Mouse (Mus musculus) liver, postnatal 0 days (tissue): ENCODE results near the gene Srrm1. TPM values are rescaled to one million over a fixed set of nuclear protein-coding genes. Genes with fewer than 3 reads are reported as not detected.

Experiments used
- ATAC-seq: fragments of 200-750 bp; cut with Nextera tagmentation; 2 replicates; pipeline ENCODE4 v1.8.0; 2017; ENCODE audit warnings: mild to moderate bottlenecking, moderate library complexity
- DNase-seq: peaks from one replicate; pipeline ENCODE4 v3.0.0-alpha.2; 2016
- H3K27ac ChIP-seq: fragments of 300-500 bp; sonication (generic); 2 replicates; pipeline ENCODE4 v1.5.1; 2014; ENCODE audit warnings: antibody characterized with exemption, moderate library complexity, mild to moderate bottlenecking, low read depth
- H3K27me3 ChIP-seq: fragments of 300-500 bp; sonication (generic); 2 replicates; pipeline ENCODE4 v1.6.1; 2014; ENCODE audit warnings: low read length, control low read depth, mixed read lengths; ENCODE audit not compliant: insufficient read depth
- H3K36me3 ChIP-seq: fragments of 300-500 bp; sonication (generic); replicated peaks from 2 replicates; pipeline ENCODE4 v1.6.1; 2014; ENCODE audit warnings: mild to moderate bottlenecking, control low read depth, low read length, moderate library complexity, mixed read lengths; ENCODE audit not compliant: insufficient read depth
- H3K4me1 ChIP-seq: fragments of 300-500 bp; sonication (generic); 2 replicates; pipeline ENCODE4 v1.6.1; 2014; ENCODE audit warnings: antibody characterized with exemption, mild to moderate bottlenecking, control low read depth; ENCODE audit not compliant: insufficient read depth
- H3K4me2 ChIP-seq: fragments of 300-500 bp; sonication (generic); 2 replicates; pipeline ENCODE4 v1.6.1; 2014; ENCODE audit warnings: low read depth, mild to moderate bottlenecking, low read length, moderate library complexity, mixed read lengths
- H3K4me3 ChIP-seq: fragments of 300-500 bp; sonication (generic); 2 replicates; pipeline ENCODE4 v1.5.1; 2014; ENCODE audit warnings: low read depth, low read length
- H3K9ac ChIP-seq: fragments of 300-500 bp; sonication (generic); replicated peaks from 2 replicates; pipeline ENCODE4 v1.6.1; 2014; ENCODE audit warnings: mild to moderate bottlenecking, moderate library complexity
- H3K9me3 ChIP-seq: fragments of 300-500 bp; sonication (generic); 2 replicates; pipeline ENCODE4 v1.6.1; 2016; ENCODE audit warnings: mild to moderate bottlenecking, control low read depth, low read length, mixed read lengths
- CTCF ChIP-seq: sonication (generic); IDR thresholded peaks from 2 replicates; pipeline ENCODE4 v1.5.1; 2016; ENCODE audit warnings: antibody characterized with exemption, low read depth
- EP300 ChIP-seq: IDR thresholded peaks from 2 replicates; pipeline ENCODE4 v1.6.1; 2016; ENCODE audit warnings: antibody characterized with exemption, low read depth, mild to moderate bottlenecking
- WGBS: fragments of 180-500 bp; shearing (Covaris S2); extraction: QIAGEN DNeasy Blood & Tissue Kit; methylation state at CpG from one replicate; pipeline ENCODE4 v1.1.7; 2014; ENCODE audit not compliant: insufficient replicate concordance; 5-methylcytosine and 5-hydroxymethylcytosine counted together
- polyA plus RNA-seq: library from polyadenylated mRNA; unstranded; fragments of >200 nt; fragmentation: Nextera tagmentation; extraction: Ambion mirVana; gene quantifications from 2 replicates; pipeline ENCODE4 v1.2.1, GENCODE M21; 2015

Gene Srrm1
- polyA plus RNA-seq, 1 experiment from 2014 or later, result 90.6 TPM

- no peak for DNase-seq
Measured at GRCm38 (mm10) chr4:135377241-135377640, 24.1 kb upstream of the Srrm1 start.

GRCm38 (mm10) chr4:135375444-135375843 is 22.3 kb upstream of the Srrm1 start:
- WGBS, result 58% methylated on average over 3 of the region's 3 CpGs
- H3K4me1 ChIP-seq, result no peaks in the 10 kb centered on the region
- no peak overlapping the region for H3K4me2 ChIP-seq
- DNase-seq, result no peak
- ATAC-seq, result no peak
- peak; percentile 65 for TF ChIP-seq CTCF
- TF ChIP-seq EP300, result no peak
- no peak overlapping the region for H3K27ac ChIP-seq
- H3K27me3 ChIP-seq, result no peaks in the 10 kb centered on the region
- no peak overlapping the region for H3K4me3 ChIP-seq
- 0 out of 2 replicates have a peak, but pooled peaks cover 2% of the 10 kb centered on the region for H3K9me3 ChIP-seq
- H3K36me3 ChIP-seq, result no peaks in the 10 kb centered on the region
- H3K9ac ChIP-seq, result no peak overlapping the region

More at GRCm38 (mm10) chr4:135377241-135377640, 24.1 kb upstream of the Srrm1 start:
- Histone ChIP-seq H3K4me3 (no peak overlapping the region), H3K36me3 (no peaks in the 10 kb centered on the region), H3K27ac (no peak overlapping the region), H3K4me1 (no peaks in the 10 kb centered on the region), H3K9ac (no peak overlapping the region), H3K4me2 (no peak overlapping the region), H3K27me3 (no peaks in the 10 kb centered on the region), H3K9me3 (0 out of 2 replicates have a peak, but pooled peaks cover 2% of the 10 kb centered on the region)
- WGBS, result 77% methylated on average over 11 of the region's 11 CpGs
- ATAC-seq, result no peak
- TF ChIP-seq CTCF (no peak), EP300 (no peak)

DNA sequence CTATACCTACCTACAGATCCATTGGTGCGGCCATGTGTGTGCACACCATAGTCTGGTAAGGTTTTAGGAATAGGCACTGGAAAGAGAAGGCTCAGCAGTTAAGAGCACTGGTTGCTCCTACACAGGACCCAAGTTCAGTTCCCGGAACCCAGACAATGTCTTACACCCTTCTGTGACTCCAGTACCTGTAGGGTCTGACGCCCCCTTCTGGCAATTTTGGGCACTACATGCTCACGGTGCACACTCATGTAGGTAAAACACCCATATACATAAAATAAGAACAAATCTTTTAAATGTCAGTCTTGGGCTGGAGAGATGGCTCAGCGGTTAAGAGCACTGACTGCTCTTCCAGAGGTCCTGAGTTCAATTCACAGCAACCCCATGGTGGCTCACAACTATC is 20.2 kb upstream of the Srrm1 start:
- WGBS, result 71% methylated on average over 5 of the region's 5 CpGs
- H3K4me2 ChIP-seq, result no peak overlapping the region
- H3K9me3 ChIP-seq, result 0 out of 2 replicates have a peak, but pooled peaks cover 2% of the 10 kb centered on the region
- no peaks in the 10 kb centered on the region for H3K27me3 ChIP-seq
- no peak overlapping the region for H3K9ac ChIP-seq
- no peaks in the 10 kb centered on the region for H3K4me1 ChIP-seq
- H3K36me3 ChIP-seq, result no peaks in the 10 kb centered on the region
- H3K4me3 ChIP-seq, result no peak overlapping the region
- TF ChIP-seq CTCF (peak; percentile 48), EP300 (no peak)
- DNase-seq (no peak), ATAC-seq (no peak)
- no peak overlapping the region for H3K27ac ChIP-seq

DNA sequence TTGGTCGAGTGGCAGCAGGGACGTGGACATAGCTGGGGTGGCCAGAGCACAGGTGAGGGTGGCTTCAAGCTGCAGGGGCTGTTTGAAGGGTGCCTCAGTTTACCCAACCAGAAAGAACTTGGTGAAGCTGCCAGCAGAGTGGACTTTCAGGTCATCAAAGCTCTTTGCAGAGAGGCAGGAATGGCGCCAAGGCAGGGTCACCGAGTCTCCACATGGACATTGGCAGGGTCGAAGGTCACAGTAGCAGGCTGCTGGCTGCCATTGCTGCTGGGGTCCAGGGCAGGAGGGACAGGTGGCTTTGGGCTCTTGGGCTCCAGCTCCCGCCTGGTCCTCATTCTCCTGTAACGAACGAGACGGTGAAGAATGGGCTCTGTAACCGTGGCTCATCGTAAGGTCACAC is 17.3 kb upstream of the Srrm1 start:
- WGBS, result 73% methylated on average over 11 of the region's 11 CpGs
- H3K9ac ChIP-seq, result no peak overlapping the region
- H3K9me3 ChIP-seq, result 0 out of 2 replicates have a peak, but pooled peaks cover 1% of the 10 kb centered on the region
- ATAC-seq (no peak), DNase-seq (no peak)
- no peak overlapping the region for H3K4me2 ChIP-seq
- H3K4me3 ChIP-seq, result no peak overlapping the region
- TF ChIP-seq CTCF (no peak), EP300 (no peak)
- H3K27me3 ChIP-seq, result no peaks in the 10 kb centered on the region
- H3K27ac ChIP-seq, result no peak overlapping the region
- no peaks in the 10 kb centered on the region for H3K36me3 ChIP-seq
- H3K4me1 ChIP-seq, result no peaks in the 10 kb centered on the region

GRCm38 (mm10) chr4:135362828-135363227 is 9.7 kb upstream of the Srrm1 start:
- Histone ChIP-seq H3K9me3 (no peaks in the 10 kb centered on the region), H3K4me1 (no peaks in the 10 kb centered on the region), H3K4me3 (no peak overlapping the region), H3K4me2 (no peak overlapping the region), H3K27ac (no peak overlapping the region), H3K27me3 (no peaks in the 10 kb centered on the region), H3K9ac (no peak overlapping the region), H3K36me3 (no peaks in the 10 kb centered on the region)
- no peak for ATAC-seq
- 61% methylated on average over 6 of the region's 6 CpGs for WGBS
- no peak for DNase-seq
- no peak for TF ChIP-seq CTCF
- TF ChIP-seq EP300, result no peak

- Histone ChIP-seq H3K27ac (no peak overlapping the region), H3K36me3 (no peaks in the 10 kb centered on the region), H3K9me3 (no peaks in the 10 kb centered on the region), H3K4me2 (no peak overlapping the region), H3K27me3 (no peaks in the 10 kb centered on the region), H3K4me3 (no peak overlapping the region), H3K4me1 (no peaks in the 10 kb centered on the region), H3K9ac (no peak overlapping the region)
- TF ChIP-seq EP300 (no peak), CTCF (no peak)
- no peak for DNase-seq
- ATAC-seq, result no peak
- 93% methylated on average over 12 of the region's 12 CpGs for WGBS
Measured at GRCm38 (mm10) chr4:135361722-135362121, 8.6 kb upstream of the Srrm1 start.

GRCm38 (mm10) chr4:135358736-135359135 is 5.6 kb upstream of the Srrm1 start:
- H3K4me2 ChIP-seq, result no peak overlapping the region
- TF ChIP-seq EP300 (no peak), CTCF (peak; percentile 75)
- ATAC-seq, result no peak
- no peaks in the 10 kb centered on the region for H3K27me3 ChIP-seq
- H3K27ac ChIP-seq, result no peak overlapping the region
- no peak overlapping the region for H3K9ac ChIP-seq
- no peak overlapping the region for H3K4me3 ChIP-seq
- peaks cover 10% of the 10 kb centered on the region for H3K4me1 ChIP-seq
- no peaks in the 10 kb centered on the region for H3K36me3 ChIP-seq
- WGBS, result 3% methylated on average over 6 of the region's 6 CpGs
- peak; percentile 44 for DNase-seq
- H3K9me3 ChIP-seq, result no peaks in the 10 kb centered on the region
